Mouse (Mus musculus) embryonic facial prominence, embryonic 12.5 days (tissue): ENCODE measurements around the gene Shq1. TPM values are rescaled to one million over a fixed set of nuclear protein-coding genes. Genes with fewer than 3 reads are reported as not detected.

ENCODE experiments used
- ATAC-seq: fragments of 200-750 bp; cut with Nextera tagmentation; 2 replicates; pipeline ENCODE4 v1.8.0; 2017; ENCODE audit not compliant: insufficient number of reproducible peaks, insufficient read depth, low FRiP score, low TSS enrichment
- H3K27ac ChIP-seq: fragments of 300-500 bp; sonication (generic); 2 replicates; pipeline ENCODE4 v1.5.1; 2016; ENCODE audit warnings: mild to moderate bottlenecking
- H3K27me3 ChIP-seq: fragments of 300-500 bp; sonication (generic); 2 replicates; pipeline ENCODE4 v1.6.1; 2016; ENCODE audit warnings: mild to moderate bottlenecking, moderate library complexity
- H3K36me3 ChIP-seq: fragments of 300-500 bp; sonication (generic); 2 replicates; pipeline ENCODE4 v1.6.1; 2016; ENCODE audit warnings: mild to moderate bottlenecking
- H3K4me1 ChIP-seq: fragments of 300-500 bp; sonication (generic); 2 replicates; pipeline ENCODE4 v1.6.1; 2016
- H3K4me2 ChIP-seq: fragments of 300-500 bp; sonication (generic); replicated peaks from 2 replicates; pipeline ENCODE4 v1.6.1; 2016; ENCODE audit warnings: mild to moderate bottlenecking, moderate library complexity
- H3K4me3 ChIP-seq: fragments of 300-500 bp; sonication (generic); 2 replicates; pipeline ENCODE4 v1.5.1; 2016; ENCODE audit warnings: mild to moderate bottlenecking
- H3K9ac ChIP-seq: fragments of 300-500 bp; sonication (generic); 2 replicates; pipeline ENCODE4 v1.6.1; 2016; ENCODE audit warnings: mild to moderate bottlenecking, moderate library complexity
- H3K9me3 ChIP-seq: fragments of 300-500 bp; sonication (generic); 2 replicates; pipeline ENCODE4 v1.6.1; 2016; ENCODE audit warnings: mild to moderate bottlenecking, moderate library complexity
- WGBS: fragments of 180-500 bp; shearing (Covaris S2); methylation state at CpG from one replicate; pipeline ENCODE4 v1.1.7; 2016; 5-methylcytosine and 5-hydroxymethylcytosine counted together
- polyA plus RNA-seq: library from polyadenylated mRNA; unstranded; fragments of >200 nt; fragmentation: Nextera tagmentation; extraction: Ambion mirVana; gene quantifications from 2 replicates; pipeline ENCODE4 v1.2.1, GENCODE M21; 2016

Gene Shq1
- polyA plus RNA-seq, 1 experiment from 2014 or later: 17.2 TPM

- Histone ChIP-seq H3K4me3 (no peak overlapping the region), H3K27ac (no peak overlapping the region)
- ATAC-seq: no peak
These were observed 67.3 kb downstream of the Shq1 start for GRCm38 (mm10) chr6:100603702-100604101.

GRCm38 (mm10) chr6:100601634-100602033 lies 69.3 kb downstream of the Shq1 start:
- H3K27ac ChIP-seq: no peak overlapping the region
- no peak overlapping the region for H3K4me3 ChIP-seq
- H3K4me1 ChIP-seq: peaks cover 7% of the 10 kb centered on the region; the same call in 1 of the 2 replicates
- H3K36me3 ChIP-seq: no peaks in the 10 kb centered on the region
- no peak overlapping the region for H3K9ac ChIP-seq
- no peak overlapping the region for H3K4me2 ChIP-seq
- no peak for ATAC-seq
- WGBS: 78% methylated on average over 6 of the region's 6 CpGs
- H3K9me3 ChIP-seq: no peaks in the 10 kb centered on the region
- no peaks in the 10 kb centered on the region for H3K27me3 ChIP-seq

More at GRCm38 (mm10) chr6:100603702-100604101, 67.3 kb downstream of the Shq1 start:
- no peaks in the 10 kb centered on the region for H3K27me3 ChIP-seq
- no peaks in the 10 kb centered on the region for H3K9me3 ChIP-seq
- H3K4me2 ChIP-seq: no peak overlapping the region
- H3K36me3 ChIP-seq: no peaks in the 10 kb centered on the region
- H3K9ac ChIP-seq: no peak overlapping the region
- WGBS: 82% methylated on average over 6 of the region's 6 CpGs
- peaks cover 7% of the 10 kb centered on the region; the same call in 1 of the 2 replicates for H3K4me1 ChIP-seq

GRCm38 (mm10) chr6:100593857-100594256 lies 77.1 kb downstream of the Shq1 start:
- H3K9ac ChIP-seq: no peak overlapping the region
- H3K9me3 ChIP-seq: no peaks in the 10 kb centered on the region
- no peak for ATAC-seq
- no peaks in the 10 kb centered on the region for H3K36me3 ChIP-seq
- peaks cover 13% of the 10 kb centered on the region; the same call in 1 of the 2 replicates for H3K4me1 ChIP-seq
- no peaks in the 10 kb centered on the region for H3K27me3 ChIP-seq
- no peak overlapping the region for H3K4me3 ChIP-seq
- H3K4me2 ChIP-seq: no peak overlapping the region
- H3K27ac ChIP-seq: no peak overlapping the region
- 49% methylated on average over 8 of the region's 8 CpGs for WGBS

- Histone ChIP-seq H3K27me3 (no peaks in the 10 kb centered on the region), H3K4me2 (no peak overlapping the region), H3K36me3 (no peaks in the 10 kb centered on the region), H3K27ac (no peak overlapping the region), H3K4me1 (peaks cover 13% of the 10 kb centered on the region; the same call in 1 of the 2 replicates), H3K9me3 (no peaks in the 10 kb centered on the region), H3K4me3 (no peak overlapping the region), H3K9ac (no peak overlapping the region)
- ATAC-seq: no peak
- WGBS: 22% methylated on average over 7 of the region's 7 CpGs
These were observed 78.0 kb downstream of the Shq1 start for GRCm38 (mm10) chr6:100592991-100593390.

GRCm38 (mm10) chr6:100590602-100591001 lies 80.4 kb downstream of the Shq1 start:
- H3K4me3 ChIP-seq: no peak overlapping the region
- no peaks in the 10 kb centered on the region for H3K27me3 ChIP-seq
- no peak overlapping the region for H3K9ac ChIP-seq
- ATAC-seq: no peak
- no peaks in the 10 kb centered on the region for H3K9me3 ChIP-seq
- H3K4me2 ChIP-seq: no peak overlapping the region
- H3K27ac ChIP-seq: no peak overlapping the region
- no peaks in the 10 kb centered on the region for H3K36me3 ChIP-seq
- H3K4me1 ChIP-seq: peaks cover 19% of the 10 kb centered on the region
- WGBS: 84% methylated on average over 4 of the region's 4 CpGs

- Histone ChIP-seq H3K9me3 (no peaks in the 10 kb centered on the region), H3K4me2 (no peak overlapping the region), H3K27ac (no peak overlapping the region), H3K36me3 (no peaks in the 10 kb centered on the region), H3K27me3 (no peaks in the 10 kb centered on the region), H3K9ac (no peak overlapping the region), H3K4me1 (peaks cover 15% of the 10 kb centered on the region), H3K4me3 (no peak overlapping the region)
- 78% methylated on average over 3 of the region's 3 CpGs for WGBS
- no peak for ATAC-seq
These were observed 82.1 kb downstream of the Shq1 start for GRCm38 (mm10) chr6:100588876-100589275.

- Histone ChIP-seq H3K4me3 (no peak overlapping the region), H3K4me2 (no peak overlapping the region), H3K36me3 (no peaks in the 10 kb centered on the region), H3K27me3 (no peaks in the 10 kb centered on the region), H3K27ac (no peak overlapping the region), H3K9ac (no peak overlapping the region), H3K9me3 (no peaks in the 10 kb centered on the region), H3K4me1 (peaks cover 7% of the 10 kb centered on the region; the same call in 1 of the 2 replicates)
- ATAC-seq: no peak
- 86% methylated on average over 5 of the region's 5 CpGs for WGBS
These were observed 84.2 kb downstream of the Shq1 start for GRCm38 (mm10) chr6:100586758-100587157.

GRCm38 (mm10) chr6:100581951-100582350 lies 89.0 kb downstream of the Shq1 start:
- peaks cover 14% of the 10 kb centered on the region; the same call in 1 of the 2 replicates for H3K4me1 ChIP-seq
- WGBS: 86% methylated on average over 2 of the region's 2 CpGs

GRCm38 (mm10) chr6:100581056-100581455 lies 89.9 kb downstream of the Shq1 start:
- Histone ChIP-seq H3K4me2 (no peak overlapping the region), H3K9me3 (no peaks in the 10 kb centered on the region), H3K36me3 (no peaks in the 10 kb centered on the region), H3K27ac (no peak overlapping the region), H3K4me3 (no peak overlapping the region), H3K9ac (no peak overlapping the region), H3K27me3 (no peaks in the 10 kb centered on the region), H3K4me1 (peaks cover 13% of the 10 kb centered on the region; the same call in 1 of the 2 replicates)
- no peak for ATAC-seq

More at GRCm38 (mm10) chr6:100581951-100582350, 89.0 kb downstream of the Shq1 start:
- no peak overlapping the region for H3K9ac ChIP-seq
- H3K4me3 ChIP-seq: no peak overlapping the region
- H3K4me2 ChIP-seq: no peak overlapping the region
- H3K27me3 ChIP-seq: no peaks in the 10 kb centered on the region
- no peak overlapping the region for H3K27ac ChIP-seq
- no peaks in the 10 kb centered on the region for H3K36me3 ChIP-seq
- no peak for ATAC-seq
- H3K9me3 ChIP-seq: no peaks in the 10 kb centered on the region

- no peak overlapping the region for H3K4me3 ChIP-seq
- no peak for ATAC-seq
- no peak overlapping the region for H3K27ac ChIP-seq
- H3K4me1 ChIP-seq: peaks cover 7% of the 10 kb centered on the region; the same call in 1 of the 2 replicates
- H3K4me2 ChIP-seq: no peak overlapping the region
- no peak overlapping the region for H3K9ac ChIP-seq
- 87% methylated on average over 6 of the region's 6 CpGs for WGBS
- no peaks in the 10 kb centered on the region for H3K27me3 ChIP-seq
- peaks cover 5% of the 10 kb centered on the region for H3K36me3 ChIP-seq
- no peaks in the 10 kb centered on the region for H3K9me3 ChIP-seq
These were observed 93.4 kb downstream of the Shq1 start for GRCm38 (mm10) chr6:100577590-100577989.

- ATAC-seq: no peak
- Histone ChIP-seq H3K9ac (no peak overlapping the region), H3K27ac (no peak overlapping the region), H3K4me1 (peaks cover 4% of the 10 kb centered on the region; the same call in 1 of the 2 replicates), H3K9me3 (no peaks in the 10 kb centered on the region), H3K4me3 (no peak overlapping the region), H3K36me3 (peaks cover 5% of the 10 kb centered on the region), H3K27me3 (no peaks in the 10 kb centered on the region), H3K4me2 (no peak overlapping the region)
- 61% methylated on average over 6 of the region's 6 CpGs for WGBS
These were observed 94.8 kb downstream of the Shq1 start for GRCm38 (mm10) chr6:100576171-100576570.

- no peaks in the 10 kb centered on the region for H3K36me3 ChIP-seq
- H3K27ac ChIP-seq: no peak overlapping the region
- WGBS: 76% methylated on average over 6 of the region's 6 CpGs
- peaks cover 22% of the 10 kb centered on the region for H3K27me3 ChIP-seq
- no peaks in the 10 kb centered on the region for H3K9me3 ChIP-seq
- H3K4me1 ChIP-seq: peaks cover 29% of the 10 kb centered on the region
- H3K4me2 ChIP-seq: no peak overlapping the region
- no peak overlapping the region for H3K4me3 ChIP-seq
- no peak for ATAC-seq
- no peak overlapping the region for H3K9ac ChIP-seq
These were observed 104.2 kb downstream of the Shq1 start for GRCm38 (mm10) chr6:100566774-100567173.
